Mouse (Mus musculus) common myeloid progenitor, adult 5-6 weeks (primary cell): ENCODE data around the gene Cfd. TPM values are rescaled to one million over a fixed set of nuclear protein-coding genes. Genes with fewer than 3 reads are reported as not detected.

Experiments used
- ATAC-seq: replicated peaks from 2 replicates; pipeline ENCODE4 v1.8.0; 2016; ENCODE audit warnings: low read depth, mild to moderate bottlenecking, moderate TSS enrichment, inconsistent platforms; ENCODE audit not compliant: poor library complexity, severe bottlenecking
- total RNA-seq: library from RNA; stranded (forward); fragments of 200-1000, 187-1606 nt; gene quantifications from 2 replicates; pipeline ENCODE4 v1.2.3, GENCODE M21; 2017

Gene Cfd
- total RNA-seq, 1 experiment from 2014 or later = not detected

DNA sequence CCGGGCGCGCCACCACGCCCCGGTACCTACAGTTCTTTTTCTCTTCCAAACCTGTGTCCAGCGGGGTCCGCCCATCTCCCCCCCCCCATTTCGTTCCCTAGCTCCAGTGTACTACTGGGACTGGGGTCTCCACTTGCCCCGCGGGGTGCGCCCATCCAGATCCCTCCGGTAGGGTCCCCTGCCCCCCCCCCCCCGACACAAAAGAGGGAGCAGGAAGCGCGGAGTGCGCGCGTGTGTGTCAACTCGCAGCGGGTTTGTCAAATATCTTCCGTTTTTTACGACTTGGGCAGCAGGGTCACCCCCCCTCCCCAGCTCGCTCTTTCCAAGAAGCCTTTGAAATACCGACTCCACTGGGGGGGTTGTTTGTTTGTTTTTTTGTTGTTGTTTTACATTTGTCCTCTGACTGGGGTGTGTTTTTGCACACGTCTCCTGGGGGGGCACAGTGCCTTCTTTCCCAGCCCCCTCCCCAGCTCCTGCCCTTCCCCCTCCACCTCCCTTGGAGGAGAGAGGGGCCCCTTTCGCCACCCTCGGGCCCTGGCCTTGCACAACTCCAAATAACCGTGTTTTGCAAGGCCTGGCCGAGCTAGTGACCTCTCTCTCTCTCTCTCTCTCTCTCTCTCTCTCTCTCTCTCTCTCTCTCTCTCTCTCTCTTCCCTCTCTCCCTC lies 37.5 kb downstream of the Cfd start:
- ATAC-seq = 0 out of 2 replicates have a peak, but pooled peaks have one; percentile 12

- no peak for ATAC-seq
Observed at GRCm38 (mm10) chr10:79928907-79929701, 38.5 kb downstream of the Cfd start.

- ATAC-seq = no peak
Observed at GRCm38 (mm10) chr10:79929967-79930825, 39.5 kb downstream of the Cfd start.

- ATAC-seq = no peak
Observed at GRCm38 (mm10) chr10:79930826-79931186, 40.2 kb downstream of the Cfd start.

DNA sequence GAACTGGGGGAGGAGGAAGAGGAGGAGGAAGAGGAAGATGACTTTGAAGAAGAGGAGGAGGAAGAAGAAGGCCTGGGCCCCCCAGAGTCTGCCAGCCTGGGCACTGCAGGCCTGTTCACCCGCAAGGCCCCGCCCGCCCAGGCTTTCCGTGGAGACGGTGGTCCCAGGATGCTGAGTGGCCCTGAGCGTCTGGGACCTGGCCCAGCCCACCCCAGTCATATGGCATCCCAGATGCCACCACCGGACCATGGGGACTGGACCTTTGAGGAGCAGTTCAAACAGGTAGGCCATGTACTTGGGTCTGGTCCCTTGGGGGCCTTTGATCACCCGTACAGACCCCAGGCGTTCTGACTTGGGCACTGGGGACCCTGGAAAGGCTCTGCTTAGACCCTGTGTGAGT lies 41.1 kb downstream of the Cfd start:
- no peak for ATAC-seq

DNA sequence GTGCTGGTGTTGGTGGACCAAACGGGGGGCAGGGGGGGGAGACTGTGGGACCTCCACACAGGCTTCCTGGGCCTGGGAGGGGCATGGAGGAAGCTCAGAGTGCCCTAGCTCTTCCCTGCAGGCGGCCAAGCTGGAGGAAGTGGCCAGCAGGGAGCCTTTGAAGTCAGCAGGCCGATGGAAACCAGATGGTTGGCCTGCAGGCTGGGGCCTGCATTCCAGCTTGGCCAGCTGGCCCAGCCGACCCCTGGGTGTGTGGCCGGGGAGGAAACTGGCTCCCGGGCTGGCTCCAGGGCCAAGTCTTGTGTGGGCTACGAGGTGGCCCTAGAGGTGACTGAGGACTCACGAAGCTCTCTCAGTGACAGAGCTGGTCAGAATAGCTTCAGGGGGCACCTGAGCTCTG lies 42.1 kb downstream of the Cfd start:
- ATAC-seq = no peak

DNA sequence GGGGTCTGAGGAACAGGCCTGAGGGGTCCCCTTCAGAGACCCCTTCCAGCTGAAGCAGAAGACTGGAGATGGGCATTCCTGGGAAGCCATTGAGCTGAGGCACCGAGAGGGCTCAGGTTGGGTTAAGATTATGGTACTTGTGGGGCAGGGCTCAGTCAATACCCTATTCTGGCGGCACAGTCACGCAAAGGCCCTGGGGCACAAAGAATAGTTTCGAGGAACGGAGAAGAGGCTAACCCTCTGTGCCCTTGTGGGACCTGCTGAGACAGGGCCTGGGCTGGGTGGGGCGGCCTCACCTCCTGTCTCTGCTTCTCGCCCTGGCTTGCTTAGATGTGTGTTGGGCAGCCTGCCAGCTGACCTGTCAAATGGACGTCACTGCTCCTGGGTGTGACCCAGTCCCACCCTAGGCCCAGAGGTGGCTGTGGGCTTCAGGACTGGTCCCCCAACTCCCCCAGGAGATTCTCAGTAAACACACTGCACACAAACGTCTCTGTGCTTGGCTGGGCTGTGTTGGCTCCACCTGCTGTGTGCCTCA lies 42.6 kb downstream of the Cfd start:
- no peak for ATAC-seq

GRCm38 (mm10) chr10:79933861-79934260 lies 43.2 kb downstream of the Cfd start:
- no peak for ATAC-seq

- ATAC-seq = no peak
Observed at GRCm38 (mm10) chr10:79934272-79934721, 43.6 kb downstream of the Cfd start.

DNA sequence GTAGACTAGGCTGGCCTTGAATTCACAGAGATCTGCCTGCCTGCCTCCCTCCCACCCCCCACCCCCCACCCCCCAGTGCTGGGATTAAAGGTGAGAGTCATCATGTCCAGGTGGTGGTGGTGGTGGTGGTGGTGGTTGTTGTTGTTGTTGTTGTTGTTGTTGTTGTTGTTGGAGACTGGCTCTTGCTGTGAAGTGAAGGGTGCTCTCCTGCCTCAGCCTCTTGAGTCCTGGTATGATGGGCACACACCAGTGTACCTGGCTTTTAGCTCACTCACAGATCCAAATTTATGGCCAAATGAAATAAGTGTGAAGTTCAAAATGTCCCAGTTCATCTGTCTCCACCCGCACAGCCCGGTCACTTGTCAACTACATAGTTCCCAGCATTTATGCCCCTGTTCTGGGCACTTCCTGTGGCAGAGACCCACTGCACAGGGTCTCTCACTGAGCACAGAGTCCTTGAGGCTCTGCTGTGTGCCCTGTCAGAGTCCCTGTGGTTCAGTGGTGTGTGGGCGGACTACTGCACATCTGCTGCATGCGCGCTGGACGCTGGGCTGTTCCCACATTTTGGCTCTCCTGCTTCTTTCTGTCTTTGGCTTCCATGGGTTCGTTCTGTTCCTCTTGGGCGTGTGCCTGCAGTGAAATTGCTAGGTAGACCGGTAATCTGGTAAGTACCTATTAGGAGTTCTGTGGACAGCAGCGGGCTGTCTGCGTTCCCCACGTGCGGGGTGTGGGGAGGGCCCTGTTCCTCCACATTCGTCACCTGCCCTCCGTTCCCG lies 44.3 kb downstream of the Cfd start:
- ATAC-seq = no peak

GRCm38 (mm10) chr10:79936284-79936910 lies 45.7 kb downstream of the Cfd start:
- ATAC-seq = peak; percentile 1; the same call in 1 of the 2 replicates

GRCm38 (mm10) chr10:79936911-79937441 lies 46.3 kb downstream of the Cfd start:
- ATAC-seq = peak; percentile 67

GRCm38 (mm10) chr10:79937775-79938526 lies 47.3 kb downstream of the Cfd start:
- peak; percentile 23; the same call in 1 of the 2 replicates for ATAC-seq

- peak; percentile 53 for ATAC-seq
Observed at GRCm38 (mm10) chr10:79940749-79941148, 50.1 kb downstream of the Cfd start.
